Mouse (Mus musculus) embryonic facial prominence, embryonic 15.5 days (tissue): ENCODE results near the gene Abr. TPM values are rescaled to one million over a fixed set of nuclear protein-coding genes. Genes with fewer than 3 reads are reported as not detected.

ENCODE experiments used
- ATAC-seq: fragments of 200-750 bp; cut with Nextera tagmentation; 2 replicates; pipeline ENCODE4 v1.8.0; 2017; ENCODE audit warnings: low read depth, moderate TSS enrichment; ENCODE audit not compliant: insufficient number of reproducible peaks, low FRiP score, low TSS enrichment
- H3K27ac ChIP-seq: fragments of 300-500 bp; sonication (generic); replicated peaks from 2 replicates; pipeline ENCODE4 v1.5.1; 2015; ENCODE audit warnings: mild to moderate bottlenecking, inconsistent platforms
- H3K27me3 ChIP-seq: fragments of 300-500 bp; sonication (generic); 2 replicates; pipeline ENCODE4 v1.6.1; 2015; ENCODE audit warnings: inconsistent platforms
- H3K36me3 ChIP-seq: fragments of 300-500 bp; sonication (generic); 2 replicates; pipeline ENCODE4 v1.6.1; 2015; ENCODE audit warnings: mild to moderate bottlenecking, inconsistent platforms
- H3K4me1 ChIP-seq: fragments of 300-500 bp; sonication (generic); 2 replicates; pipeline ENCODE4 v1.6.1; 2015; ENCODE audit warnings: inconsistent platforms
- H3K4me2 ChIP-seq: fragments of 300-500 bp; sonication (generic); replicated peaks from 2 replicates; pipeline ENCODE4 v1.6.1; 2015; ENCODE audit warnings: mild to moderate bottlenecking, inconsistent platforms
- H3K4me3 ChIP-seq: fragments of 300-500 bp; sonication (generic); replicated peaks from 2 replicates; pipeline ENCODE4 v1.5.1; 2015; ENCODE audit warnings: mild to moderate bottlenecking, inconsistent platforms
- H3K9ac ChIP-seq: fragments of 300-500 bp; sonication (generic); 2 replicates; pipeline ENCODE4 v1.6.1; 2015; ENCODE audit warnings: inconsistent platforms
- H3K9me3 ChIP-seq: fragments of 300-500 bp; sonication (generic); replicated peaks from 2 replicates; pipeline ENCODE4 v1.6.1; 2016; ENCODE audit warnings: inconsistent platforms
- WGBS: fragments of 180-500 bp; shearing (Covaris S2); methylation state at CpG from one replicate; pipeline ENCODE4 v1.1.7; 2015; 5-methylcytosine and 5-hydroxymethylcytosine counted together
- polyA plus RNA-seq: library from polyadenylated mRNA; unstranded; fragments of >200 nt; fragmentation: Nextera tagmentation; extraction: Ambion mirVana; gene quantifications from 2 replicates; pipeline ENCODE4 v1.2.1, GENCODE M21; 2015

Gene Abr
- polyA plus RNA-seq, 1 experiment from 2014 or later = 42.6 TPM

DNA sequence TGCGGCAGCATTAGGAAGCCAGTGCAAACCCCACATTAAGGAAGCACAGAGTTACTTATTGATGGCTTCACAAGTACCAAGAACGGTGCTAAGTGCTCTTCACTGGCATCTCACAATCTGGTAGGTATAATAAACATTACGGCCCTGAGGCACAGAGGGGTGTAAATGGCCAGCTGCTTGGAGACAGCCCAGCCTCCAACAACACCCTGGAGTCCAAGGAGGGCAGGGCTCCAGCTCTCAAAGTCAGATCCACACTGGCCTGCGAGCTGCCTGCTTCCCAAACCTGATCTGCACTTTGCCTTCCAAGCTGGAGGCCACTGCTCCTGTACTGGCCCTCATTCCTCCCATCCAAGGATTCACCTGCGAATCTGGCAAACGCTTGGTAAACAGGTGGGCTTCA, 132.7 kb downstream of the Abr start:
- WGBS = 73% methylated on average over 6 of the region's 6 CpGs
- no peak overlapping the region for H3K4me2 ChIP-seq
- ATAC-seq = no peak
- H3K4me3 ChIP-seq = no peak overlapping the region
- H3K27me3 ChIP-seq = no peaks in the 10 kb centered on the region
- no peaks in the 10 kb centered on the region for H3K9me3 ChIP-seq
- no peak overlapping the region for H3K9ac ChIP-seq
- peaks cover 41% of the 10 kb centered on the region for H3K4me1 ChIP-seq
- H3K27ac ChIP-seq = no peak overlapping the region
- H3K36me3 ChIP-seq = 0 out of 2 replicates have a peak, but pooled peaks cover 7% of the 10 kb centered on the region

GRCm38 (mm10) chr11:76487024-76487423, 135.1 kb downstream of the Abr start:
- H3K4me2 ChIP-seq = no peak overlapping the region
- H3K9ac ChIP-seq = no peak overlapping the region
- no peaks in the 10 kb centered on the region for H3K27me3 ChIP-seq
- H3K9me3 ChIP-seq = no peaks in the 10 kb centered on the region
- H3K4me3 ChIP-seq = no peak overlapping the region
- 77% methylated on average over 5 of the region's 5 CpGs for WGBS
- H3K4me1 ChIP-seq = peaks cover 38% of the 10 kb centered on the region
- 0 out of 2 replicates have a peak, but pooled peaks cover 7% of the 10 kb centered on the region for H3K36me3 ChIP-seq
- H3K27ac ChIP-seq = no peak overlapping the region
- ATAC-seq = no peak

DNA sequence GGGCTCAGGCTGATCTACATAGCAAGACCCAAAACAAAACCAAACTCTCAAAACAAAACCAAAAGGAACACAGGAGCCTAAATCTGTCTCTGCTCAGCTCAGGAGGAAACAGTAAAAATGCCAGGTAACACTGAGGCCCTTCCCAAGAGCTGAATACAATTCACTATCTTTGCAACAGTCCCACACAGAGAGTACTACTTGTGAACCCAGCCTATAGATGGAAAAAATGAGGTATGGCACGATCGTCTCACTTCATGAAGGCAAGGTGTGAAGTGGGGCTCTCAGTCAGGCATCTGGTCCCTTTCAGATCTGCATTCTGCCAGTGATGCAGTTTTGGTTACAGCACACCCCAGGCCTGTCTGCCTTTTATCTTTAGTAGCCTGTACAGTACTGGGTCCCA, 138.1 kb downstream of the Abr start:
- H3K4me2 ChIP-seq = no peak overlapping the region
- H3K27me3 ChIP-seq = no peaks in the 10 kb centered on the region
- 86% methylated on average over 2 of the region's 2 CpGs for WGBS
- no peak overlapping the region for H3K4me3 ChIP-seq
- no peaks in the 10 kb centered on the region for H3K9me3 ChIP-seq
- no peak for ATAC-seq
- no peak overlapping the region for H3K9ac ChIP-seq
- H3K27ac ChIP-seq = peak overlapping the region; percentile 61
- peaks cover 23% of the 10 kb centered on the region for H3K36me3 ChIP-seq
- H3K4me1 ChIP-seq = peaks cover 22% of the 10 kb centered on the region

GRCm38 (mm10) chr11:76483171-76483727, 138.9 kb downstream of the Abr start:
- Histone ChIP-seq H3K9me3 (no peaks in the 10 kb centered on the region), H3K4me1 (peaks cover 26% of the 10 kb centered on the region), H3K27me3 (no peaks in the 10 kb centered on the region), H3K36me3 (peaks cover 31% of the 10 kb centered on the region), H3K9ac (no peak overlapping the region), H3K4me3 (no peak overlapping the region), H3K27ac (peak overlapping the region; percentile 61), H3K4me2 (no peak overlapping the region)
- 44% methylated on average over 4 of the region's 4 CpGs for WGBS
- ATAC-seq = no peak

DNA sequence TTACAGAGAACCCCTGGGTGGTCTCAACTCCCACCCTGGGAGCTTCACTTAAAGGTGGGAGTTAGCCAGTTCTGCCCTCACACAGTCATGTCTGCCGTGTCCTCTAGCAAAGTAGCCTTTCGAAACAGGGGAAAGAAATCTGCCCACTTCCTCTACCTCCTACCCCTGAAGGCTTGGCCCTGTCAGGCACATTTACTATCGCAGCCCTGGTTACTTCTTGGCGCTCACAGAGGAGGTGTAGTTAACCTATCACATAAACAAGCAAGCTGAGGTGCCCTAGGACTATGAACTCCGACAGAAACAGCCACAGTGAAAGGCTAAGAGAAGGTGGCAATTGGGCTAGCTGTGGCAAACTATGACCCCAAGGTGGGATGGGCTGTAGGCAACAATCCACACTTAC, 139.4 kb downstream of the Abr start:
- H3K9ac ChIP-seq = no peak overlapping the region
- H3K9me3 ChIP-seq = no peaks in the 10 kb centered on the region
- H3K27ac ChIP-seq = peak overlapping the region; percentile 61
- peaks cover 36% of the 10 kb centered on the region for H3K36me3 ChIP-seq
- H3K4me3 ChIP-seq = no peak overlapping the region
- no peaks in the 10 kb centered on the region for H3K27me3 ChIP-seq
- ATAC-seq = no peak
- H3K4me2 ChIP-seq = no peak overlapping the region
- peaks cover 28% of the 10 kb centered on the region for H3K4me1 ChIP-seq
- 43% methylated on average over 5 of the region's 5 CpGs for WGBS

- 72% methylated on average over 5 of the region's 5 CpGs for WGBS
- no peak overlapping the region for H3K27ac ChIP-seq
These were observed 139.9 kb downstream of the Abr start for GRCm38 (mm10) chr11:76482183-76482582.

DNA sequence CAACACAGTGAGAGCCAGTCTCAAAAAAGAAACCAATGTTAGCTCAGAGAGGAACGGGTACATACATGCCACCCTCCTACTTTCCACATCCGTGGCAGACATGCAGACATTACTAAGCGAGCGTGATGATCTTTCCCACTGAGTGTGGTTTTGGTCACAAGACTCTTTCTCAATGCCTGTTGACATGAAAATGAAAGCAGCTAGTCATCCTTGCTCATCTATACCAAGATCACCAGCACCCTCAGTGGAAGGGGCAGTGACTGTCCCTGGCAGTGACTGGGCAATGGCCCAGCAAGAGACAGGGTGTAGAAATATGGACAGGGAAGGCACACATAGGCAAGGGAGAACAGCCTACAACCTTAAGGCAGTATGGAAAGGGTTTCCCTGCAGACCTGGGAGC, 142.4 kb downstream of the Abr start:
- WGBS = 70% methylated on average over 4 of the region's 4 CpGs
- H3K36me3 ChIP-seq = peaks cover 35% of the 10 kb centered on the region
- no peaks in the 10 kb centered on the region for H3K27me3 ChIP-seq
- no peak overlapping the region; the same call in 1 of the 2 replicates for H3K27ac ChIP-seq
- peaks cover 44% of the 10 kb centered on the region for H3K4me1 ChIP-seq
- no peak for ATAC-seq
- no peaks in the 10 kb centered on the region for H3K9me3 ChIP-seq
- H3K4me2 ChIP-seq = no peak overlapping the region
- no peak overlapping the region for H3K9ac ChIP-seq
- no peak overlapping the region for H3K4me3 ChIP-seq

More at GRCm38 (mm10) chr11:76482183-76482582, 139.9 kb downstream of the Abr start:
- ATAC-seq = no peak
- H3K4me1 ChIP-seq = peaks cover 33% of the 10 kb centered on the region
- H3K36me3 ChIP-seq = peaks cover 41% of the 10 kb centered on the region
- no peak overlapping the region for H3K4me2 ChIP-seq
- H3K9ac ChIP-seq = no peak overlapping the region
- no peaks in the 10 kb centered on the region for H3K27me3 ChIP-seq
- H3K9me3 ChIP-seq = no peaks in the 10 kb centered on the region
- H3K4me3 ChIP-seq = no peak overlapping the region

DNA sequence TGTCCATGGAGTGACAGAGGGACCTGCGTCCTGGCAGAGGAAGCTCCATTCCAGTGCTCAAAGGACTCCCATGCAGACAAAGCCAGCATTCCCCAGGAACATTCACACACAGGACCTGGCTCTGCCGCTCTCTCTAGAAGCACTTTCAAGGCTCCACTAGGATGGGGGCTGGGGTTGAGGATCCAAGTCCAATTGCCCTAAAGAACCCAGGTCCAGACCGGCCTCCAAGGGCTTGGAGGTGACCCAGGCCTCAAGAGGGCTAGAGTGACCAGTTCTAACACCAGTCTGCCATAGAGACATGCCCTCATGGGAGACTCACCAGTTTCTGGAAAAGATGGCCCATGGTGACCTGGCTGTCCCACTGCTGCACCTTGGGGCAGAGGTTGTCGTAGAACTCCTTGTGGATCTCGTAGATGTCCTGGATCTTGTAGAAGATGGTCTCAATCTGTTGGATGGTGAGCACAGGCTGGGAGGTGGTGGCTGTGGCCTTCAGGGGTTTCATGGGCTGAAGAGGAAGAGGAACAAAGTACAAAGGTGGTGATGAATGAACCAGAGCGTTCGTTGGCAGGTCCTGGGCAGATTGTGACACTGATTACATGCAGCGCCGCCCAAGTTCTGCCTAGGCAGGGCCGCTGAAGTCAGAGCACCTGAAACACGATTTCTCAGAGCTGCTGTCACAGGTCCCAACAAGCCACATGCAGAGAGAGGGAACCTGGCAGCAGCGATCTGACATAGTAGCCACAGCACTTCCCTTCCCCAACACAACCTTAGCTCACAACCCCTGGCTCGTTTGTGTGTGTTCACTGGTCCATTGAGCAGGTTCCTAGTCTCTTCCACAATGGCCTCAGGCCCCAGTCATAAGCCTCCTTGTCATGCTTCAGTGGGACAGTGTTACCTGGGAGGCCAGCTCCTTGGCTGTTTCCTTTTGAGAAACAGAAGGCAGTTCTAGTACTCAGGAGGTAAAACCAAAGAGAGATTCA, 143.1 kb downstream of the Abr start:
- Histone ChIP-seq H3K27me3 (no peaks in the 10 kb centered on the region), H3K4me1 (peaks cover 41% of the 10 kb centered on the region), H3K27ac (no peak overlapping the region; the same call in 1 of the 2 replicates), H3K4me2 (no peak overlapping the region), H3K4me3 (no peak overlapping the region), H3K9me3 (no peaks in the 10 kb centered on the region), H3K36me3 (peaks cover 35% of the 10 kb centered on the region), H3K9ac (no peak overlapping the region)
- ATAC-seq = no peak
- WGBS = 82% methylated on average over 13 of the region's 13 CpGs

DNA sequence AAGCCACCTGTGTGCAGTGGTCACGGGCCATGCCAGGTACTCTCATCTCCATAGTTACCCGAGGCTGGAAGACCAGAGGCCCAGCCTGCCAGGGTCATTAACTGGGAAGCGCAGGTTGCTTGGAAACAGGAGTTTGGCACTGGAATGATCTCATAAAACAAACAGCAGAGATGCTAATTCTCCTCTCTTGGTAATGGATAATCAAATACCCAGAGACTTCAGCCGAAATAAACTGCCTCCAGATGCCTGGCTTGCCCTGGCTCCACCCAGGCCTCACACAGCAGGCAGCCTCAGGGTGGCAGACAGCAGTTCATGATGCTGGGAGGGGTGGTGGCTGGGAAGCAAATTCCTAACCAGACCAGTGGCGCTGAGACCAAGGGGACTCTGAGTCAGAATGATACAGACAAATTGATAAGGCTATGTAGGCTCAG, 145.0 kb downstream of the Abr start:
- Histone ChIP-seq H3K9ac (no peak overlapping the region), H3K9me3 (no peaks in the 10 kb centered on the region), H3K36me3 (peaks cover 35% of the 10 kb centered on the region), H3K4me2 (no peak overlapping the region), H3K27me3 (no peaks in the 10 kb centered on the region), H3K4me3 (no peak overlapping the region), H3K27ac (peak overlapping the region; percentile 55), H3K4me1 (peaks cover 31% of the 10 kb centered on the region)
- 18% methylated on average over 5 of the region's 5 CpGs for WGBS
- peak; percentile 61 for ATAC-seq

DNA sequence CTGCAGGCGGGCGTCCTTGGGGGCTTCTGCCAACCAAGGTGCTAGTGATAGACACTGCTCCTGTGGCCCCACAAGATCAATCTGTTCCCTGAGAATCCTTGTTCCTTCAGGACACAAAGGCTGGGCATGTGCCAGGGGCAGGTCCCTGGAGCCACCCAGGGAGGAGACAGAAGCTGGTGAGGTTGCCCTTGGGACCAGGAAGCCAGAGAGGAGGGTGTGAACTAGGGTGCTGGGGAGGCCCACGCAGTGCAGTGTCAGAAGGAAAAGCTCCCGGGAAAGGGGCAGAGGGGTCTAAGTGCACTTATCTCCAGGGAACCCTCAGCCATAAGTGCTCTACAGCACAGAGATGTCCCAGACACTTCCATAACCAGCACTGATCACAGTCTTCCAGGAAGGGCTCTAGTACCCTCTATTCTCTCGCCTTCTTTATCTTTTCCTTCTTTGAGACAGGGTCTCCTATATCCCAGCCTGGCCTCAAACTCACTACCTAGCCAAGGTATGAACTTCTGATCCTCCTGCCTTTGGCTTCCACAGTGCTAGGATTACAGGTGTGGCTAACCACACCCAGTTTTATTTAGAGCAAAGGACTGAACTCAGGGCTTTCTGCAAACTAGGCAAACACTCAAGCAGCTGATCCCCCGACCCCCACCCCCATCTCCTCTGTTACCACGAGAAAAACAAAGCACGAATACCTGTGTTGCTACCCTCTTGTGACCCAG, 145.6 kb downstream of the Abr start:
- Histone ChIP-seq H3K4me3 (no peak overlapping the region), H3K27ac (peak overlapping the region; percentile 55), H3K36me3 (peaks cover 40% of the 10 kb centered on the region), H3K27me3 (no peaks in the 10 kb centered on the region), H3K9ac (no peak overlapping the region), H3K4me2 (no peak overlapping the region), H3K4me1 (peaks cover 29% of the 10 kb centered on the region), H3K9me3 (no peaks in the 10 kb centered on the region)
- peak; percentile 44; the same call in 1 of the 2 replicates for ATAC-seq
- 53% methylated on average over 8 of the region's 8 CpGs for WGBS

- Histone ChIP-seq H3K4me1 (peaks cover 51% of the 10 kb centered on the region), H3K4me2 (no peak overlapping the region), H3K9ac (no peak overlapping the region), H3K27me3 (no peaks in the 10 kb centered on the region), H3K27ac (no peak overlapping the region), H3K4me3 (no peak overlapping the region), H3K9me3 (no peaks in the 10 kb centered on the region), H3K36me3 (peaks cover 11% of the 10 kb centered on the region; the same call in 1 of the 2 replicates)
- WGBS = 17% methylated on average over 5 of the region's 5 CpGs
- no peak for ATAC-seq
These were observed 149.5 kb downstream of the Abr start for GRCm38 (mm10) chr11:76472617-76473016.
